Mouse (Mus musculus) CD4-positive helper T cell, adult 2 months (primary cell): ENCODE data around the gene Nfe2.
"Not testable (repeated sequence)": the region's sequence is repeated elsewhere in the genome, so short reads cannot be mapped to it uniquely, and the experiment has no call there.

Experiments
- DNase-seq: peaks from one replicate; pipeline ENCODE4 v3.0.0-alpha.2; 2012; ENCODE audit warnings: low read depth, missing footprints, low spot score

Gene Nfe2

DNA sequence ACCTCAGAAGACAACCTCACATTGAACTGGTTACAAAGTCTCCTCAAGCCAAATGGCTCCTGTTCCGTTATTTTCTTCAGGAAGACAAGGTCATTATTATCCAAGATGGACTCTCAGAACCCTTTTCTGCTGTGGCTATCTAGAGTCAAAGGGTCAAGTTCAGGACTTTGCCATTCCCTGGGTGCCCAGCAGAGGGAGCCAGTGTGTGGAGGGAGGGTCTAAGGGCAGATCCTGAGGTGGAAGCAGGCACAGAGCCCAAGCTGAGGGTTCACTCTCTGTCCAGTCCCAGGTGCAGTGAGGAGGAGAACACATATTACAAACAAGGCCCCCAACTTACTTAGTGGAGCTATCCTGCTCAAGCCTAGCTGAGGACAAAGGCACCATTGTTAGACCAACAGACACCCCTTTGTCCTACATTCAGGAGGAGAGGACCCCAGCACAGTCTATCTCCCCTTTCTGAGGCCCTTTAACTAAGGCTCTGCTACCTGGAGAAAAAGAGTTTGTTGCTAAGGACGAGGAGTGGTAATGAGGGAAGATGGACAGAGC, 7.9 kb downstream of the Nfe2 start:
- peak; percentile 52 for DNase-seq

DNA sequence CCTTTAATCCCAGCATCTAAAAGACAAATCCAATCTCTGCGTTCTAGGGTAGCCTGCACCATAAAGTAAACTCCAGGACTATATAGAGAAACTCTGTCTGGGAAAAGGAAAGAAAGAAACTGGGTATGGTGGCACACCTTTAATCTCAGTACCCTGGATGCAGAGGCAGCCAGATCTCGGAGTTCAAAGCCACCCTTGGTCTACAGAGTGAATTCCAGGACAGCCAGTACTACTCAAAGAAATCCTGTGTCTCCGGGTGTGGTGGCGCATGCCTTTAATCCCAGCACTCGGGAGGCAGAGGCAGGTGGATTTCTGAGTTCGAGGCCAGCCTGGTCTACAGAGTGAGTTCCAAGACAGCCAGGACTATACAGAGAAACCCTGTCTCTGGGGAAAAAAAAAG, 8.7 kb downstream of the Nfe2 start:
- DNase-seq = not testable (repeated sequence)

DNA sequence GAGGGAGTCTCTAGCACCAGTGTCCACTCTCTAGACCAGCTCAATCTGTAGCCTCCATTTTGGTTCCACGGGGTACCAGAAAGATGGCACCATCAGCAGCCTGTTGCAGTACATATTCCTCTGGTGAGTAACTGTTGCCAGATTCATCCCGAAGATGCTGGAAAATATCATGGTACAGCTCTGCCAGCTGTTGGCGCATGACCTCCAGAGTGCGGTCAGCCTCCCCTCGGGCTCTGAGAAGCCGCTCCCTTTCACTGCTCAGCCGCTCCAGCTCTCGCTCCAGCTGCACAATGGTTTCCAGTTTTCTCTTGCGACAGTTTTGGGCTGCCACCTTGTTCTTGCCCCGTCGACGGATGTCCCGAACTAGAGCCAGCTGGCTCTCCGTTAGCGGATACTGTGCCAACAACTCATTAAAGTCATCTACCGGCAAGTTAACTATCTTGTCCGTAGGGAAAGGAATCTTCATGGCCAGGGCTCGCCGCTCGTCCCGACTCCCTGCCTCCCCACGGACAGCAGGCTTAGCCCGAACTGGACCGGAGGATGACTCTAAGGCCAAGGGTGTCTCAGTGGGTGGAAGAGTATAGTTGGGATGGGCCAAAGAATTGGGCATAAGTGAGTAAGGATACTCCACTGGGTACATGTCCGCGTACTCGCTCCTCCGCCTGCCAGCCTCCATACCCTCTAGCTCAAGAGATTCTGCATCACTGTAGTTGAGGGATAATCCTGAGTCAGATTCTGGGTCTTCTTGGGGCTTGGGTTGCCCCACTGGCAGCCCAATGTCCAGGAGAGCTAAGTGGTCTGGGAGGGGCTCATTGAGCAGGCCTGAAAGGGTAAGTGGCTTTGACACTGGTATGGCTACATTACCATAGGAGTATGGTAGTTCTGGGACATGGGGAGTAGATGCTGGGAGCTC, 9.5 kb downstream of the Nfe2 start:
- no peak for DNase-seq

DNA sequence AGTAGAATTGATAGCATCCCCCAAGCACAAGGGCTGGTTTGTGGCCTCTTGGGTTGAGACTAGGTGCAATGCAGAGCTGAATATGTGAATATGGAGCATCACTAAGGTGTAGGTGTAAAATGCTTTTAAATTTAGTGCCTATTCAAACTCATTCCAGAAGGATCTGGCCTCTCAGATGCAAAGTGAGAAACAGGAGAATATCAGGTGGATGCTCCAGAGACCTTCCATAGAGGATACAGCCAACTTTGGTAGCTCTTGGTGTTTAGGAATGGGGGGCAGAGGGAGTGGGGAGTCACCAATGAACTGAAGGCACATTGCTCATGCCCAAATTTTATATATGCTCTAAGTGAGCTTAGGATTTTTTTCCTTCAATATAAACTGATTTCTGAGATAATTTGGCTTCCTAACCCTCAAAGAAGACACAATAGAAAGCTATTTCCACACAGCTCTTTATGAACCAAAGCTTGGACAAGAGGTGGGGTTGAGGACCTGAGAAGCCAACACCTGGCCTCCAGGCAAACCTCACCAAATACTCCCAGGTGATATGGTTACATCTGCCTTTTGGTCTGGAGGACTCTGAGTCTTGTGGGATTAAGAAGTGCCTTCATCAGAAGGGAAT, 10.3 kb downstream of the Nfe2 start:
- DNase-seq = no peak

DNA sequence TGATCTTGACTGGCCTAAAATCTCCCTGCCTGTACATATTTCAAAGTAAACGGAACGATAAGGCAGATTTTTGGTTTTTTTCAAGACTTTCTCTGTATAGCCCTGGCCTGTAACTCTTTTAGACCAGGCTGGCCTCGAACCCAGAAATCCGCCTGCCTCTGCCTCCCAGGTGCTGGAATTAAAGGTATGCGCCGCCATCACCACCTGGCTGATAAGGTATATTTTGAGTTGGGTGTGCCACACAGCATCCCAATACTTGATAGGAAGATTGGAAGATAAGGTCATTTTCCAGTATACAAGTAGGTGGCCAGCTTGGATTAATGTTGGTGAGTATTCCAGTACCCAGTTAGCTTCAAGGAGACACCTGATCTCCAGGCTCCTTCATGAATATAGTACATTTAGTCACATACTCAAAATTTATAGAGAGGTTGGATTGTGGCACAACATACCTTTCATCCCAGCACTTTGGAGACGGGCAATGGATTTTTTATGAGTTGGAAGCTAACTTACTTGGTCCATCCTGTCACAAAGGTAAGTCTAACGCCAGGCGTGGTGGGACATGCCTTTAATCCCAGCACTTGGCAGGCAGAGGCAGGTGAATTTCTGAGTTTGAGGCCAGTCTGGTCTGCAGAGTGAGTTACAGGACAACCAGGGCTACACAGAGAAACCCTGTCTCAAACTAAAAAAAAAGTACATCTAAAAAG, 11.0 kb downstream of the Nfe2 start:
- no peak for DNase-seq

DNA sequence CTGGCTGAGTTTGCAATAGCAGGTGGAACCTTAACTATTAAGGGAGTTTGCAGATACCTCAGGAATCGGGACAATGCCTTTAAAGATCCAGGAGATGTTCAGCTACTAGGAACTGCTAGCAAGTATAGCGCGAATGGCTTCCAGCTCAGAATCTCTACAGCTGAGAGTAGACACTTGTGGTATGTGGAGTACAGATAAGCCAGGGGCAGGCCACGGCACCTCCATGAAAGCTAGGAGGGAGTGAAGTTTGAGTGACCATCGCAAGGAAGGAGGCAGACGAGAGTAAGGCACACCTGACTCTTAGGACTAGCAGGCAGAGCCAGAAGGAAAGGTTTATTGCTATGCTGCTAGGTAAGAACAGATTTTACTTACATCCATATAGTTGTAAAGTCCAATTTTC, 12.6 kb downstream of the Nfe2 start:
- DNase-seq = no peak

DNA sequence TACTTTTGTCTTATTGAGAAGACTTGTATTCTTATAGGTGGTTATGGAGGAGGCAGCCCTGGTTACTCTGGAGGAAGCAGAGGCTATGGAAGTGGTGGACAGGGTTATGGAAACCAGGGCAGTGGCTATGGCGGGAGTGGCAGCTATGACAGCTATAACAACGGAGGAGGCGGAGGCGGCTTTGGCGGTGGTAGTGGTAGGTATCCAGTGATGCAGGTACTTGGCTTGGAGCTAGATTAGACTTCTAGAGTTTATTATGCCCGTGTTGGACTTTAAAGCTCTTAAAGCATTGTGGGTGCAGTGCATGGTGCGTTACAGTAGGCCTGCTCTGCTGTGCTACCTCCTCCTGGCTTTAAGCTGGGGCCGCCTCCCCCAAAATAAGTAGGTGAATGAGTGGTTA, 15.3 kb downstream of the Nfe2 start:
- no peak for DNase-seq

DNA sequence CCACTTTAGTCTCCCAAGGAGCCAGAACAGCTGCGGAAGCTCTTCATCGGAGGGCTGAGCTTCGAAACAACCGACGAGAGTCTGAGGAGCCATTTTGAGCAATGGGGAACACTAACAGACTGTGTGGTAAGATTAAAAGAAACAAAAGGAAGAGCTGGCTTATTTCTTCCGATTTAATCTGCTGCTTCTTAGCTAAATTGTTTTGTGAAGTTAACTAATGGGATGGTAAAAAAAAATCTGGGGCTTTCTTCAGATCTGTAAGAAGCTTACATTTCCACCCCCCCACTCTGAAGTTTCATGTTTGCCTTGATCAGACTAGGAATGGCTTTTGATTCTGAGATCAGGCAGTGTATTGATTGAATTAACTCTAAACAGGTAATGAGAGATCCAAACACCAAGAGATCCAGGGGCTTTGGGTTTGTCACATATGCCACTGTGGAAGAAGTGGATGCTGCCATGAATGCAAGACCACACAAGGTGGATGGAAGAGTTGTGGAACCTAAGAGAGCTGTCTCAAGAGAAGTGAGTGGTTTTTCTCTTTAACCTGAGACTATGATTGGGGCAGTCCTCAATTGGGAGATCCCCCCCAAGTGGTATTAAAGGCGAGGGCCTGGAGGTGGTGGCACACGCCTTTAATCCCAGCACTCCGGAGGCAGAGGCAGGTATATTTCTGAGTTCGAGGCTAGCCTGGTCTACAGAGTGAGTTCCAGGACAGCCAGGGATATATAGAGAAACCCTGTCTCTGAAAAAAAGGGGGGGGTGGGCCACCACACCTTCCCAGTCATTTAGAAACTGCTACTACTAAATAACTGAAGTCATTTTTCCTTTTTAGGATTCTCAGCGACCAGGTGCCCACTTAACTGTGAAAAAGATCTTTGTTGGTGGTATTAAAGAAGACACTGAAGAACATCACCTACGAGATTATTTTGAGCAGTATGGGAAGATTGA, 16.9 kb downstream of the Nfe2 start:
- not testable (repeated sequence) for DNase-seq

DNA sequence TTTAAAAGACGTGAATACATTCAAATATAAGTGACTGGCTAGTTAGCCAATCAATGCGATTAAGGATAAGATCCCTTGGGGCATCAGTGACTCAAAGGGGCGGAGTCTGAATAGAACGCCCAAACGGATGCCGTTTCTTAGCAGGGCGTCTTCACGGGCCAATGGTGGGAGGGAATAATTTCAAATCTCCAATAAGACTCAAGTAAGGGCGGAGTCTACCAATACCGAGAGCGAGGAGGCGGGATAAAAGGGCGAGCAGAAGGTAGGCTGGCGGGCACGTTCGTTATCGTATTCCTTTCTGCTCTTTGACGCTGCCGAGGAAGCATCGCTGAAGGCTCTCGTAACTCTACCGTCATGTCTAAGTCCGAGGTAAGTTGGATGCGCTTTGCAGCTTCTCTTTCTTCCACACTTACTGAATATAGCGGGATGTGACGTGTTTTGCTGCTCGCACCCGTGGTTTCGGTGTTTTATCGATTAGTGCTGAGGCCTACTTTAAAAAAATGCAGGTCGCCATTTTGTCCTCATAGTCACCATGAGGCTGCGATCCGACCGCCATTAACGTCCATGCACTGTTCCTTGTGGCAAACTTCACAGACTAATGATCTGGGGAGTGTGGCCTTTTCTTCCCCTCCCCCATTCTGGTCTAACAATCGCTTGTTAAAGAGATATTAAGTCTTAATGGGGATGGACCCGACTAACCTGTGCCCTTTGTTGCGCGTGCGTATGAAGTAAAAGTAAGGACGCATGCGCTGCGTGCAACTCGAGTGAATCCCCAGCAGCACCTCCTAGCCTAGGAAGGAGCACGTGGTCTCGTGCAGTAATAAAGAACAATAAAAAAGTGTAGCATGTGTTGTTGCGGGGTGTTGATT, 17.8 kb downstream of the Nfe2 start, which contains the start of gene Hnrnpa1:
TSS of gene Hnrnpa1 (plus strand) at position 273 of the 869 bp plus-strand sequence.
- peak; percentile 98 for DNase-seq

DNA sequence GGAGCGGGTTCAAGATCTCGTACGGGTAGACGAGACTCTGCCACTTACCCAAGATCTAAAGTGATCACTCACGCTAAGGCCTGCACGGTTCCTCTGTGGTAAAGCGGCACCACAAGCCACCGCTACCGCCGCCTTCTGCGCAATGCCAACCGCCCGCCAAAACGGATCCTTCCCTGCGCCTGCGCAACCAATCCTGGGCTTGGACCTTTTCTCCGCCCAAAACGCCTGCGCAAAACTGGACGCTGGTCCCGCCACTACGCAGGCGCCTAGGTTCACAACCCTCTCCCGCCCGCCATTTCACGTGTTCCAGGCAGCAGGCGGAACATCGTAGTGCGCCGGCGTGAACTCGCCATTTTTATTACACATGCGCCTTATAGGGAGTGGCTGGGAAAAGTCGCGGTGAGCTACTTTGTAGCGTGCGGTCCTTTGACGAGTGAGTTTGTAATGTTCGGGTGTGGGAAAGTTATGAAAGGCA, 18.5 kb downstream of the Nfe2 start, which contains the start of gene Cbx5:
TSS of gene Cbx5 (minus strand) at position 132 of the 475 bp plus-strand sequence.
- peak; percentile 99 for DNase-seq

DNA sequence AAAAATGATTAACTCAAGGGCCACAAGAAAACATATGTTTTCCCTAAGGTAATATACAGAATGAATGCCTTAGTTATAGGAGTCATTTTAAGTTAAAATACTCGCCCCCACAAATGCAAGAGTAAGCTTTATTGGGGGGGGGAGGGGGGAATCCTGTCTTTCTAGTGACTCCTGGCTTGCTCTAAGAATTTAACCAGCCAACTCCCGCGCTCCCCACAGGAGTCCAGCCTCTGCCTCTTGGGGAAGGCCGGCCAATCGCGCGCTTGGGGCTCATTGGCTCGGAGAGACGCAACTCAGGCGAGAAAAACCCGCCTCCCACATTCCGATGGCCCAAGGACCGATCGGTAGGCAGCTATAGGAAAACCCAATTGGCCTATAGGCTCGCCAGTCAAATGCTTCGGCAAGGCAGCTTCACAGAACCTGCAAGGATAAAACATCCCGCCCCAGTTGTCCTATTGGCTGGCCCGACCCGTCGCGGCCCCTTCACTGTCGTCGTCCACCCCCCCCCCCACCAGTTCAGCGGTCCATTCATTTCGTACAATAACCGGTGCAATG, 19.0 kb downstream of the Nfe2 start:
- DNase-seq = peak; percentile 96

DNA sequence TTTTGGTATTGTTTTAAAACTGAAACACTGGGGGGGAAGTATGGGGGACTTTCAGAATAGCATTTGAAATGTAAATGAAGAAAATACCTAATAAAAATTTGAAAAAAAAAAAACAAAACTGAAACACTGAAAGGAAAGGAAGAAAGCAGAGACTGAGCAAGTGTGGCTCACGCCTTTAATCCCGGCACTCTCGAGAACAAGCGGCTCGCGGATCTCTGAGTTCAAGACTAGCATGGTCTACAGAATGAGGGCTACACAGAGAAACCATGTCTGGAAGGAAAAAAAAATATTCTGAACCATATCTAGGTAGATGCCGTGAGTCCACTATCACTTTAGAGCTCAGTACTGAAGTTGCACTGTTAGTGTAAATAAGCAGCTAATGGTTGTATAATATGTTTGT, 20.9 kb downstream of the Nfe2 start:
- DNase-seq = no peak

DNA sequence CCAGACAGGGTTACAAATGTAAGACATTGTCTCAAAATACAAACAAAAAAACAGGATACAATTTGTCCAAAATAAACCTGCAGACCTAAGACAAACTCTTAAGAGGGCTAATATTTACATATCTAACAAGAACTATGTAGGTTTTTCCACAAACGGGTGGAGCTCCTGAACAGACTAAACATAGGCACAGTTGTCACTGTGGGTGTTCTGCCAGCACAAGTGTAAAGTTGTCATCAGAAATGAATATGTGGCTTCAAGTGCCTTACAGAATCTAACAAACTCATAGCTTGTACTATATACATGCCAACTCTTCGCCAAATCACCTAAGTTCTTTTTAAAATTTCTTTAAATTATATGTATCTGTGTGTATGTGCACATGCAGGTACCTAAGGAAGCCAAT, 25.1 kb downstream of the Nfe2 start:
- DNase-seq = no peak

DNA sequence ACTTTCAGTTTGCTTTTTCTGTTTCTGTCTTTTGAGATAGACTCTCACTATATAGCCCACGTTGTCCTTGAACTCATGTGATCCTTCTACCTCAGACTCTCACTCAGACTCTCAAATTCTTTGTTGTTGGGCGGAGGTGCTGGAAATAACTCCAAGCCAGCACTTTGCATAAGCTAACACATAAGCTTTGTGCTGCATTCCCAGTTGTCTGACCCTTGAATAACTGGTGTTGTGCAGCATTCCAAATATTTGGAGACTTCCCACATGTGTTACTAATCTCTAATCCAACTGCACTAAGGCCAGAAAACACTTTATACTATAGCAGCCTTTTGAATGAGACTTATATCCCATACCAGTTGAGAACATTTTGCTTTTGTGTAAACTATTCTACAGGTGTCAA, 29.3 kb downstream of the Nfe2 start:
- DNase-seq = no peak

DNA sequence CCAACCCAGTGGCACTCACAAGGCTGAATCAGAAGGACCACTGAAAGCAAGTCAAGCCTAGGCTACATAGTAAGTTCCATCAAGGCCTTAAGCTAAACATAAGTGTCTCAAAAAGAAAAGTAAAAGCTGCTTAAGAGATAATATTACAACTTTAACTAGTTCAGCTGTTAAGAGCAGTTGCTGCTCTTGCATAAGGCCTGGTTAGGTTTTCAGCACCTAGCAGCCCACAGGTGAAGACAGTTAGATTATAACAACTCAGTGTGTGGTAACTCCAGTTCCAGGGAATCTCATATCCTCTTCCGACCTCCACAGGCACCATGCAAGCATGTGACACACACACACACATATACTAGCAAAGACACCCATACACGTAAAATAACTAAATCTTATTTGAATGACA, 30.6 kb downstream of the Nfe2 start:
- no peak for DNase-seq

DNA sequence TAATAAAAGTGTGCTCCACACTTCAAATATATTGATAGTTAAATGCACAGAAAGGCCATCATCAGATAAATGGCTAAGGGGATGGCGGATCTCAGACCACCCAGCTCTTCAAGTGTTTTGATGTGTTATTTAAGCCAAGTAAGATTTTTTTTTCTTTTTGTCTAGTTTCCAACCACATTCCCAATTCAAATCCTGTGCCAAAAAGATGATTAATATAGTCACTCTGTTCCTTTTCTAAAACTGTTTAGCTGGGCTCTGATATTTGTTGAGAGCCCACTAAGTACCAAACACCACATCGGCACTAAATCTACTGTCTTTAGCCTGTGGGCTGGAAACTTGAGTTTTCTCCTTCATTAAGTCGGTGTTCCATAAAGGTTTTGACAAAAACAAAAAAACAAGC, 31.2 kb downstream of the Nfe2 start:
- no peak for DNase-seq

DNA sequence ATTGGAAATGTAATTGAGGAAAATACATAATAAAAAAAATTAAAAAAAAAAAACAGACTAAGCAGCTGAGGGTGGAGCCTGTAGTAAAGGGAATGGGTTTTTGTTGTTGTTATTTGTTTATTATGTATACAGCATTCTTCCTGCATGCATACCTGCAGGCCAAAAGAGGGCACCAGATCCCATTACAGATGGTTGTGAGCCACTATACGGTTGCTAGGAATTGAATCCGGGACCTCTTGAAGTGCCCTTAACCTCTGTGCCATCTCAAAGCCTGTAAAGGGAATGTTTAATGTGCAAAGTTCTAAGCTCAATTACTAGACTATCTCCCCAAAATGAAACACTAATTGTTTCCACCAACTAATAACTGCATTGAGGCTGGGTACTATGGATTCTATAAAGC, 34.0 kb downstream of the Nfe2 start:
- DNase-seq = no peak

DNA sequence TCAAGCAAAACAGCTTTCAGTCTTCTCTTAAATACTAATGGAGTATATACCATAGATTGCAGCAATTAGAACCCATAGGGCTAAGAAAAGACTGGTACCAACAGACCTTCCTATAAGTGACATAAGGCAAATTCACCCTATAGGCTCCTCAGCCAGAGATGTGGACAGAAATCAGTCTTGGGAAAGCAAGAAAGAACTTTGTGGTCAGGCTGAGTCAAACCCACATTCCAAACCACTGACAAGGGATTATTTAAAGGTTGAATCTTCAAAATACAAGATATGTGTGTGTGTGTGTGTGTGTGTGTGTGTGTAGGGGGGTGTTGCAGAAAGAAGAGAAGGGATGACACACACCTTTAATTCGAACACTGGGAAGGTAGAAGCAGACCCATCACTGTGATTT, 36.8 kb downstream of the Nfe2 start:
- DNase-seq = no peak

DNA sequence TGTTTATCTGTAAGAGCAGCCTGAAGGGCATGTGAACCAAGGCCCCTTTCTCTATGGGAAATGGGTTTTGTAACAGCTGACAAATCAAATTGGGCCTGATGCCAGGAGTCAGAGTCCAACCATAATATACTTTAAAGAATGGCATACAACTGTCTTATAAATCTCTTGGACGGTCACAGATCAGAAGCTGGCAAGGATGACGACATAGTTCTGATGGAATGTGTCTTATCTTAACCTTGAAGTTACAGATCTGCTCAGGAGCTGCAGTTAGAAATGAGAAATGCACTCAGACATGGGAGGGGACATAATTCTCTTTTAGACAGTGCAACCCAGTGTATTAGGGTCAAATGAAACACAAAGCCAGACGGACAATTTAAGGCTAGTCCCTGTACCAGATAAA, 37.4 kb downstream of the Nfe2 start:
- no peak for DNase-seq

DNA sequence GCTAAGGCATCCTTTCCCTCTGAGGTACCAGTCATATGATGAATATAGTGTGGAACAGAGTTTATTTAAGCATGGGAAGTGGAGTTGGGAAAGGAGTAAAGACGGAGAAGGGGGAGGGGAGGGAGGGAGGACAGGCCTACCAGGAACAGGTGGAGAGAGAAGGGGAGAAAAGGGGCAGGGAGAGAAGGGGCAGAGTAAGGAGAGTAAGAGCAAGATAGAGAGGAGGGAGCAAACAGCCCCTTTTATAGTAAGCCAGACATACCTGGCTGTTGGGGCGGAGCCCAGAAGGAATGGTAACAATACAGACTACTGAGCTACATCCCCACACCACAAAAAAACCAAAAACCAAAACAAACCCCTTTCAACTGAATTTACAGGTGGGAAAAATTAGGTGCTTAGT, 42.2 kb downstream of the Nfe2 start:
- DNase-seq = no peak
